Mouse (Mus musculus) hindbrain, embryonic 10.5 days (tissue): Measurements from ENCODE around the gene Qpctl. TPM values are rescaled to one million over a fixed set of nuclear protein-coding genes. Genes with fewer than 3 reads are reported as not detected.

Experiments
- DNase-seq: peaks from one replicate; pipeline ENCODE4 v3.0.0-alpha.2; 2017; ENCODE audit warnings: low spot score
- H3K27ac ChIP-seq: fragments of 300-500 bp; sonication (generic); 2 replicates; pipeline ENCODE4 v1.5.1; 2016; ENCODE audit warnings: mild to moderate bottlenecking, moderate library complexity
- H3K27me3 ChIP-seq: fragments of 300-500 bp; sonication (generic); 2 replicates; pipeline ENCODE4 v1.6.1; 2016; ENCODE audit warnings: mild to moderate bottlenecking; ENCODE audit not compliant: poor library complexity, insufficient read depth, severe bottlenecking
- H3K36me3 ChIP-seq: fragments of 300-500 bp; sonication (generic); 2 replicates; pipeline ENCODE4 v1.6.1; 2016; ENCODE audit warnings: mild to moderate bottlenecking, moderate library complexity
- H3K4me1 ChIP-seq: fragments of 300-500 bp; sonication (generic); replicated peaks from 2 replicates; pipeline ENCODE4 v1.6.1; 2016; ENCODE audit warnings: mild to moderate bottlenecking
- H3K4me3 ChIP-seq: fragments of 300-500 bp; sonication (generic); 2 replicates; pipeline ENCODE4 v1.5.1; 2016; ENCODE audit warnings: mild to moderate bottlenecking, moderate library complexity
- H3K9me3 ChIP-seq: fragments of 300-500 bp; sonication (generic); 2 replicates; pipeline ENCODE4 v1.6.1; 2016; ENCODE audit warnings: mild to moderate bottlenecking, moderate library complexity
- WGBS: fragments of 180-500 bp; shearing (Covaris S2); methylation state at CpG from one replicate; pipeline ENCODE4 v1.1.7; 2016; 5-methylcytosine and 5-hydroxymethylcytosine counted together
- polyA plus RNA-seq: library from polyadenylated mRNA; unstranded; fragments of >200 nt; fragmentation: Nextera tagmentation; extraction: Ambion mirVana; gene quantifications from 2 replicates; pipeline ENCODE4 v1.2.1, GENCODE M21; 2016

Qpctl gene
- polyA plus RNA-seq, 1 experiment from 2014 or later = 22.1 TPM

- Histone ChIP-seq H3K4me1 (no peaks in the 10 kb centered on the region), H3K36me3 (no peaks in the 10 kb centered on the region), H3K9me3 (no peaks in the 10 kb centered on the region), H3K27ac (no peak overlapping the region), H3K27me3 (no peaks in the 10 kb centered on the region), H3K4me3 (no peak overlapping the region)
- no peak for DNase-seq
- whole genome bisulfite sequencing = 59% methylated on average over 3 of the region's 3 CpGs
These were observed 41.7 kb downstream of the Qpctl start for GRCm38 (mm10) chr7:19107436-19107835.

- Histone ChIP-seq H3K27ac (no peak overlapping the region), H3K4me1 (no peaks in the 10 kb centered on the region), H3K27me3 (no peaks in the 10 kb centered on the region), H3K4me3 (no peak overlapping the region), H3K36me3 (no peaks in the 10 kb centered on the region), H3K9me3 (no peaks in the 10 kb centered on the region)
- 83% methylated on average over 2 of the region's 2 CpGs for WGBS
- DNase-seq = no peak
These were observed 44.6 kb downstream of the Qpctl start for GRCm38 (mm10) chr7:19104486-19104885.

GRCm38 (mm10) chr7:19103741-19104140 is 45.4 kb downstream of the Qpctl start:
- 0 out of 2 replicates have a peak, but pooled peaks cover 2% of the 10 kb centered on the region for H3K4me1 ChIP-seq
- no peak overlapping the region for H3K27ac ChIP-seq
- no peaks in the 10 kb centered on the region for H3K9me3 ChIP-seq
- no peaks in the 10 kb centered on the region for H3K36me3 ChIP-seq
- no peak for DNase-seq
- no peaks in the 10 kb centered on the region for H3K27me3 ChIP-seq
- no peak overlapping the region for H3K4me3 ChIP-seq

GRCm38 (mm10) chr7:19100290-19100689 is 48.8 kb downstream of the Qpctl start:
- Histone ChIP-seq H3K36me3 (peaks cover 21% of the 10 kb centered on the region), H3K9me3 (no peaks in the 10 kb centered on the region), H3K4me3 (no peak overlapping the region), H3K27ac (no peak overlapping the region), H3K27me3 (no peaks in the 10 kb centered on the region), H3K4me1 (peaks cover 29% of the 10 kb centered on the region)
- DNase-seq = no peak
- 90% methylated on average over 1 of the region's 1 CpGs for WGBS

GRCm38 (mm10) chr7:19098811-19099210 is 50.3 kb downstream of the Qpctl start:
- H3K27ac ChIP-seq = no peak overlapping the region
- 60% methylated on average over 7 of the region's 7 CpGs for WGBS
- DNase-seq = no peak
- no peaks in the 10 kb centered on the region for H3K9me3 ChIP-seq
- H3K36me3 ChIP-seq = peaks cover 21% of the 10 kb centered on the region
- no peak overlapping the region for H3K4me3 ChIP-seq
- peaks cover 43% of the 10 kb centered on the region for H3K4me1 ChIP-seq
- no peaks in the 10 kb centered on the region for H3K27me3 ChIP-seq

GRCm38 (mm10) chr7:19097863-19098262 is 51.2 kb downstream of the Qpctl start:
- Histone ChIP-seq H3K36me3 (peaks cover 21% of the 10 kb centered on the region), H3K27ac (no peak overlapping the region), H3K27me3 (no peaks in the 10 kb centered on the region), H3K9me3 (no peaks in the 10 kb centered on the region), H3K4me3 (no peak overlapping the region), H3K4me1 (peaks cover 52% of the 10 kb centered on the region)
- DNase-seq = no peak

- Histone ChIP-seq H3K27ac (no peak overlapping the region), H3K27me3 (peaks cover 3% of the 10 kb centered on the region), H3K36me3 (peaks cover 21% of the 10 kb centered on the region), H3K4me3 (peak overlapping the region; percentile 79), H3K4me1 (peaks cover 59% of the 10 kb centered on the region), H3K9me3 (no peaks in the 10 kb centered on the region)
- no peak for DNase-seq
- WGBS = 75% methylated on average over 2 of the region's 2 CpGs
These were observed 51.9 kb downstream of the Qpctl start for GRCm38 (mm10) chr7:19097217-19097616.

- Histone ChIP-seq H3K27me3 (peaks cover 10% of the 10 kb centered on the region), H3K4me3 (peak overlapping the region; percentile 79), H3K4me1 (peaks cover 66% of the 10 kb centered on the region), H3K27ac (peak overlapping the region; percentile 98), H3K9me3 (no peaks in the 10 kb centered on the region), H3K36me3 (peaks cover 27% of the 10 kb centered on the region)
- 54% methylated on average over 5 of the region's 5 CpGs for WGBS
- no peak for DNase-seq
These were observed 52.6 kb downstream of the Qpctl start for GRCm38 (mm10) chr7:19096421-19096976.

- WGBS = under 1% methylated on average over 19 of the region's 19 CpGs
- peak overlapping the region; percentile 98 for H3K27ac ChIP-seq
These were observed 53.4 kb downstream of the Qpctl start for GRCm38 (mm10) chr7:19095751-19096110.

GRCm38 (mm10) chr7:19094826-19095750 is 54.0 kb downstream of the Qpctl start:
- H3K27me3 ChIP-seq = peaks cover 24% of the 10 kb centered on the region
- peaks cover 41% of the 10 kb centered on the region for H3K36me3 ChIP-seq
- WGBS = under 1% methylated on average over 87 of the region's 87 CpGs
- H3K27ac ChIP-seq = peak overlapping the region; percentile 98
- H3K4me3 ChIP-seq = peak overlapping the region; percentile 79
- no peaks in the 10 kb centered on the region for H3K9me3 ChIP-seq
- peak; percentile 69 for DNase-seq
- peaks cover 68% of the 10 kb centered on the region for H3K4me1 ChIP-seq

More at GRCm38 (mm10) chr7:19095751-19096110, 53.4 kb downstream of the Qpctl start:
- Histone ChIP-seq H3K27me3 (peaks cover 18% of the 10 kb centered on the region), H3K36me3 (peaks cover 34% of the 10 kb centered on the region), H3K4me1 (peaks cover 68% of the 10 kb centered on the region), H3K9me3 (no peaks in the 10 kb centered on the region), H3K4me3 (peak overlapping the region; percentile 79)
- peak; percentile 83 for DNase-seq

- no peak for DNase-seq
- Histone ChIP-seq H3K4me1 (peaks cover 68% of the 10 kb centered on the region), H3K9me3 (no peaks in the 10 kb centered on the region), H3K36me3 (peaks cover 47% of the 10 kb centered on the region), H3K27me3 (peaks cover 25% of the 10 kb centered on the region), H3K4me3 (peak within 1 kb of the TSS; percentile 79), H3K27ac (peak within 1 kb of the TSS; percentile 98)
- WGBS = under 1% methylated on average over 30 of the region's 36 CpGs
These were observed 54.6 kb downstream of the Qpctl start, which contains the start of gene Six5 for GRCm38 (mm10) chr7:19094471-19094825. TSS of gene Six5 (plus strand) at chr7:19094594.

GRCm38 (mm10) chr7:19093537-19094385 is 55.3 kb downstream of the Qpctl start:
- peaks cover 68% of the 10 kb centered on the region for H3K4me1 ChIP-seq
- peak; percentile 99 for DNase-seq
- WGBS = under 1% methylated on average over 45 of the region's 45 CpGs
- H3K36me3 ChIP-seq = peaks cover 54% of the 10 kb centered on the region
- H3K9me3 ChIP-seq = no peaks in the 10 kb centered on the region
- H3K4me3 ChIP-seq = peak overlapping the region; percentile 79
- H3K27ac ChIP-seq = peak overlapping the region; percentile 98
- H3K27me3 ChIP-seq = peaks cover 25% of the 10 kb centered on the region
